Mouse (Mus musculus): ENCODE data around the gene Snca.

GRCm38 (mm10) chr6:60819272-60819671, 10.4 kb downstream of the Snca start:
- TF ChIP-seq CTCF (conservative IDR thresholded peaks at IDR 0.05; ENCODE audit: insufficient read depth, insufficient read length, low read depth, low read length) (no peak), POLR2A (IDR thresholded peaks at IDR 0.05; ENCODE audit: low read depth, low read length) (no peak)

All from kidney, adult 2 months (tissue).